Mouse (Mus musculus): ENCODE results near the gene Cpxm2. TPM values are rescaled to one million over a fixed set of nuclear protein-coding genes. Genes with fewer than 3 reads are reported as not detected.

Gene Cpxm2
- total and polyA plus RNA-seq, 3 experiments, result not detected

- Histone ChIP-seq H3K79me2 (replicated peaks; ENCODE audit: control insufficient read depth, extremely low read depth, insufficient read depth, poor library complexity, severe bottlenecking) (no peaks in the 10 kb centered on the region), H3K9ac (ENCODE audit: insufficient read depth, low read depth) (no peak overlapping the region), H3K4me1 (ENCODE audit: control insufficient read depth in 1 of 2, insufficient read depth in 2 of 2) (no peaks in the 10 kb centered on the region), H3K4me2 (ENCODE audit: insufficient read depth, low read depth, poor library complexity, severe bottlenecking) (no peak overlapping the region), H3K9me3 (replicated peaks; ENCODE audit: low read length) (no peaks in the 10 kb centered on the region), H3K27ac (ENCODE audit: insufficient read depth, low read depth) (no peak overlapping the region), H3K36me3 (replicated peaks in 1 of 2; ENCODE audit: control insufficient read depth in 1 of 2, insufficient read depth in 1 of 2, low read length in 1 of 2) (no peaks in the 10 kb centered on the region), H3K27me3 (replicated peaks) (peaks cover 91% of the 10 kb centered on the region), H3K4me3 (replicated peaks in 1 of 3; ENCODE audit: low read depth in 2 of 3, low read length in 2 of 3, poor library complexity in 1 of 3) (no peak overlapping the region)
- in situ Hi-C loops (cut with MboI; ENCODE audit: low pct_ligation_motif_present, low pct_unique_long_range_greater_than_20kb, low sequenced_read_pairs) (no loop called here), dilution Hi-C loops (cut with MboI; ENCODE audit: extremely low pct_ligation_motif_present, extremely low pct_unique_long_range_greater_than_20kb, low sequenced_read_pairs) (no loop called here)
- TF ChIP-seq UBTF (IDR thresholded peaks at IDR 0.05; ENCODE audit: low read depth, low read length), result no peak
- no peak for TF ChIP-seq TBP (conservative IDR thresholded peaks at IDR 0.05; ENCODE audit: low read depth, low read length)
- TF ChIP-seq RAD21 (IDR thresholded peaks at IDR 0.05; ENCODE audit: low read depth, low read length), result no peak
- TF ChIP-seq ZMIZ1 (IDR thresholded peaks at IDR 0.05; ENCODE audit: low read depth, low read length), result no peak
- no peak for TF ChIP-seq POLR2A (IDR thresholded peaks at IDR 0.05; ENCODE audit: low read depth, low read length)
- no peak for TF ChIP-seq SIN3A (IDR thresholded peaks at IDR 0.05; ENCODE audit: low read length)
- no peak for TF ChIP-seq CHD1 (IDR thresholded peaks at IDR 0.05; ENCODE audit: low read depth, low read length)
- TF ChIP-seq POLR2AphosphoS2 (IDR thresholded peaks at IDR 0.05; ENCODE audit: low read depth, low read length), result no peak
- no peak for TF ChIP-seq MYC (IDR thresholded peaks at IDR 0.05; ENCODE audit: low read depth, low read length)
- no peak for TF ChIP-seq JUND (conservative IDR thresholded peaks at IDR 0.05; ENCODE audit: low read depth, low read length)
- TF ChIP-seq MEF2A (IDR thresholded peaks at IDR 0.05; ENCODE audit: borderline replicate concordance, low read depth, low read length), result no peak
- TF ChIP-seq USF1 (IDR thresholded peaks at IDR 0.05; ENCODE audit: low read depth, low read length), result no peak
- TF ChIP-seq MAZ (IDR thresholded peaks at IDR 0.05; ENCODE audit: low read depth, low read length), result no peak
- TF ChIP-seq RCOR1 (conservative IDR thresholded peaks at IDR 0.05; ENCODE audit: low read depth, low read length), result no peak
- TF ChIP-seq BHLHE40 (IDR thresholded peaks at IDR 0.05; ENCODE audit: low read depth, low read length), result no peak
- no peak for TF ChIP-seq KAT2A (IDR thresholded peaks at IDR 0.05; ENCODE audit: insufficient replicate concordance, low read length)
- no peak for TF ChIP-seq NRF1 (IDR thresholded peaks at IDR 0.05; ENCODE audit: low read depth, low read length)
- TF ChIP-seq ELF1 (IDR thresholded peaks at IDR 0.05; ENCODE audit: low read depth, low read length), result no peak
- no peak for TF ChIP-seq ETS1 (conservative IDR thresholded peaks at IDR 0.05; ENCODE audit: low read depth, low read length)
- no peak for TF ChIP-seq PAX5 (IDR thresholded peaks at IDR 0.05; ENCODE audit: low read length)
- DNase-seq (ENCODE audit: extremely low read depth), result no peak
These were observed 31.3 kb downstream of the Cpxm2 start for GRCm38 (mm10) chr7:132123211-132123610.

- dilution Hi-C loops (cut with MboI; ENCODE audit: extremely low pct_ligation_motif_present, extremely low pct_unique_long_range_greater_than_20kb, low sequenced_read_pairs), result no loop called here
- no peak for DNase-seq (ENCODE audit: extremely low read depth)
These were observed 34.7 kb downstream of the Cpxm2 start for GRCm38 (mm10) chr7:132119817-132120216.

More at GRCm38 (mm10) chr7:132119817-132120216, 34.7 kb downstream of the Cpxm2 start:
- no peaks in the 10 kb centered on the region for H3K4me1 ChIP-seq (ENCODE audit: control insufficient read depth in 1 of 2, insufficient read depth in 2 of 2)
- no peak overlapping the region for H3K4me3 ChIP-seq (replicated peaks in 1 of 3; ENCODE audit: low read depth in 2 of 3, low read length in 2 of 3, poor library complexity in 1 of 3)
- H3K36me3 ChIP-seq (replicated peaks in 1 of 2; ENCODE audit: control insufficient read depth in 1 of 2, insufficient read depth in 1 of 2, low read length in 1 of 2), result no peaks in the 10 kb centered on the region
- no peak overlapping the region for H3K9ac ChIP-seq (ENCODE audit: insufficient read depth, low read depth)
- H3K79me2 ChIP-seq (replicated peaks; ENCODE audit: control insufficient read depth, extremely low read depth, insufficient read depth, poor library complexity, severe bottlenecking), result no peaks in the 10 kb centered on the region
- H3K27ac ChIP-seq (ENCODE audit: insufficient read depth, low read depth), result no peak overlapping the region
- no peak overlapping the region for H3K4me2 ChIP-seq (ENCODE audit: insufficient read depth, low read depth, poor library complexity, severe bottlenecking)
- H3K9me3 ChIP-seq (replicated peaks; ENCODE audit: low read length), result no peaks in the 10 kb centered on the region
- TF ChIP-seq JUND (conservative IDR thresholded peaks at IDR 0.05; ENCODE audit: low read depth, low read length), result no peak
- TF ChIP-seq POLR2AphosphoS2 (IDR thresholded peaks at IDR 0.05; ENCODE audit: low read depth, low read length), result no peak
- no peak for TF ChIP-seq RAD21 (IDR thresholded peaks at IDR 0.05; ENCODE audit: low read depth, low read length)
- no peak for TF ChIP-seq KAT2A (IDR thresholded peaks at IDR 0.05; ENCODE audit: insufficient replicate concordance, low read length)
- TF ChIP-seq MAZ (IDR thresholded peaks at IDR 0.05; ENCODE audit: low read depth, low read length), result no peak
- no peak for TF ChIP-seq ZKSCAN1 (IDR thresholded peaks at IDR 0.05; ENCODE audit: borderline replicate concordance, low read depth, low read length)
- TF ChIP-seq IRF4 (IDR thresholded peaks at IDR 0.05; ENCODE audit: low read depth, low read length), result no peak
- no peak for TF ChIP-seq MEF2A (IDR thresholded peaks at IDR 0.05; ENCODE audit: borderline replicate concordance, low read depth, low read length)
- TF ChIP-seq NELFE (IDR thresholded peaks at IDR 0.05; ENCODE audit: low read depth, low read length), result no peak
- no peak for TF ChIP-seq ZC3H11A (IDR thresholded peaks at IDR 0.05; ENCODE audit: low read depth, low read length)
- in situ Hi-C loops (cut with MboI; ENCODE audit: low pct_ligation_motif_present, low pct_unique_long_range_greater_than_20kb, low sequenced_read_pairs), result no loop called here
- H3K27me3 ChIP-seq (replicated peaks), result peaks cover 77% of the 10 kb centered on the region
